Mouse (Mus musculus): Measurements from ENCODE around the gene Gm12887. TPM values are rescaled to one million over a fixed set of nuclear protein-coding genes. Genes with fewer than 3 reads are reported as not detected.

The Gm12887 gene
- total RNA-seq (2023) = not detected

DNA sequence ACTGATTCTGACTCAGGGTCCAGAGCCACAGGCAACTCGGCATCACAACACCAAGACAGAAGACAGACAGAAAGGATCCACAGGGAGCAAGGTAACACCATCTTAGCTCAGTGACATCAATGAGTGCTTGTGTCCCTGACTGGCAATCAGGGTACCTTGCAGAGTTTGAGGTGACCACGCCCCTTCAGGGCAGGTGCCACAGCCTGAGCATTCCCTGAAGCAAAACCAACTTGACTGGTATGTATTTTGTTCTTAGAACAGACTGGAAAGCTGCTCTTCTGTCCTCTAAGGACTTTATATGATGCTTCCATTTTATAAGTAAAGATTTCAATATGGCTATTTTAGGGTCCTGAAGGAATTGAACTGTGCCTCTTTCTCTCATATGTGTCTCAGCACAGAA lies at the start of gene Gm12887:
Gm12887 (minus strand) TSS at position 101 of the 400 bp plus-strand sequence.

Other genes starting within 250 kb of the Gm12887 start
- gene Gm12886, start 199.0 kb downstream of the Gm12887 start, total RNA-seq (2023) = not detected

Data from CD4-positive naive resting alpha-beta T cell, adult 76 days (primary cell).